Mouse (Mus musculus): Measurements from ENCODE around the gene Lgals7. TPM values are rescaled to one million over a fixed set of nuclear protein-coding genes. Genes with fewer than 3 reads are reported as not detected.
"Not testable (repeated sequence)": the region's sequence is repeated elsewhere in the genome, so short reads cannot be mapped to it uniquely, and the experiment has no call there.

The Lgals7 gene
- polyA plus RNA-seq, 1 experiment from 2014 or later = 2.7 TPM

- Histone ChIP-seq H3K36me3 (ENCODE audit: control insufficient read depth, insufficient read depth, low read length) (no peaks in the 10 kb centered on the region), H3K4me1 (replicated peaks; ENCODE audit: control insufficient read depth, insufficient read depth, low read length) (no peaks in the 10 kb centered on the region), H3K4me2 (replicated peaks; ENCODE audit: low read depth, low read length) (peak overlapping the region; percentile 29), H3K4me3 (ENCODE audit: low read depth, low read length) (peak overlapping the region; percentile 4; the same call in 1 of the 2 replicates), H3K9ac (ENCODE audit: low read depth, low read length) (0 out of 2 replicates have a peak overlapping the region, but pooled peaks have one; percentile 11), H3K27ac (ENCODE audit: low read depth, low read length) (no peak overlapping the region), H3K9me3 (ENCODE audit: control insufficient read depth, low read length) (no peaks in the 10 kb centered on the region), H3K27me3 (ENCODE audit: control insufficient read depth, insufficient read depth, low read length) (no peaks in the 10 kb centered on the region)
- 46% methylated on average over 33 of the region's 33 CpGs for WGBS
- no peak for ATAC-seq (ENCODE audit: low FRiP score)
- peak; percentile 72 for DNase-seq (ENCODE audit: low spot score)
Measured at GRCm38 (mm10) chr7:28865481-28866300, 2.0 kb downstream of the Lgals7 start.

GRCm38 (mm10) chr7:28866769-28867507, 3.3 kb downstream of the Lgals7 start:
- ATAC-seq (ENCODE audit: low FRiP score) (no peak), DNase-seq (ENCODE audit: low spot score) (no peak)
- no peak overlapping the region for H3K4me2 ChIP-seq (replicated peaks; ENCODE audit: low read depth, low read length)
- H3K9ac ChIP-seq (ENCODE audit: low read depth, low read length) = no peak overlapping the region
- no peaks in the 10 kb centered on the region for H3K9me3 ChIP-seq (ENCODE audit: control insufficient read depth, low read length)
- 93% methylated on average over 28 of the region's 28 CpGs for WGBS
- no peaks in the 10 kb centered on the region for H3K36me3 ChIP-seq (ENCODE audit: control insufficient read depth, insufficient read depth, low read length)
- no peaks in the 10 kb centered on the region for H3K4me1 ChIP-seq (replicated peaks; ENCODE audit: control insufficient read depth, insufficient read depth, low read length)
- H3K27ac ChIP-seq (ENCODE audit: low read depth, low read length) = no peak overlapping the region
- H3K27me3 ChIP-seq (ENCODE audit: control insufficient read depth, insufficient read depth, low read length) = no peaks in the 10 kb centered on the region
- H3K4me3 ChIP-seq (ENCODE audit: low read depth, low read length) = no peak overlapping the region

GRCm38 (mm10) chr7:28867508-28868340, 4.1 kb downstream of the Lgals7 start:
- H3K4me1 ChIP-seq (replicated peaks; ENCODE audit: control insufficient read depth, insufficient read depth, low read length); H3K4me3 ChIP-seq (ENCODE audit: low read depth, low read length); H3K9ac ChIP-seq (ENCODE audit: low read depth, low read length); ATAC-seq (ENCODE audit: low FRiP score); H3K4me2 ChIP-seq (replicated peaks; ENCODE audit: low read depth, low read length); H3K36me3 ChIP-seq (ENCODE audit: control insufficient read depth, insufficient read depth, low read length); H3K9me3 ChIP-seq (ENCODE audit: control insufficient read depth, low read length); H3K27ac ChIP-seq (ENCODE audit: low read depth, low read length); H3K27me3 ChIP-seq (ENCODE audit: control insufficient read depth, insufficient read depth, low read length): not testable (repeated sequence)
- WGBS = 32% methylated on average over 23 of the region's 23 CpGs
- peak; percentile 83 for DNase-seq (ENCODE audit: low spot score)

GRCm38 (mm10) chr7:28870901-28871664, 7.4 kb downstream of the Lgals7 start:
- ATAC-seq (ENCODE audit: low FRiP score) = no peak
- no peak overlapping the region for H3K4me2 ChIP-seq (replicated peaks; ENCODE audit: low read depth, low read length)

GRCm38 (mm10) chr7:28874565-28874964, 10.9 kb downstream of the Lgals7 start:
- H3K9me3 ChIP-seq (ENCODE audit: control insufficient read depth, low read length) = no peaks in the 10 kb centered on the region
- no peak for ATAC-seq (ENCODE audit: low FRiP score)
- H3K36me3 ChIP-seq (ENCODE audit: control insufficient read depth, insufficient read depth, low read length) = no peaks in the 10 kb centered on the region
- H3K4me3 ChIP-seq (ENCODE audit: low read depth, low read length) = no peak overlapping the region
- no peak overlapping the region for H3K4me2 ChIP-seq (replicated peaks; ENCODE audit: low read depth, low read length)
- H3K4me1 ChIP-seq (replicated peaks; ENCODE audit: control insufficient read depth, insufficient read depth, low read length) = no peaks in the 10 kb centered on the region
- DNase-seq (ENCODE audit: low spot score) = no peak
- H3K27ac ChIP-seq (ENCODE audit: low read depth, low read length) = no peak overlapping the region
- WGBS = 88% methylated on average over 2 of the region's 2 CpGs
- H3K27me3 ChIP-seq (ENCODE audit: control insufficient read depth, insufficient read depth, low read length) = no peaks in the 10 kb centered on the region
- no peak overlapping the region for H3K9ac ChIP-seq (ENCODE audit: low read depth, low read length)

More at GRCm38 (mm10) chr7:28870901-28871664, 7.4 kb downstream of the Lgals7 start:
- Histone ChIP-seq H3K27me3 (ENCODE audit: control insufficient read depth, insufficient read depth, low read length) (no peaks in the 10 kb centered on the region), H3K9ac (ENCODE audit: low read depth, low read length) (no peak overlapping the region), H3K27ac (ENCODE audit: low read depth, low read length) (no peak overlapping the region), H3K4me1 (replicated peaks; ENCODE audit: control insufficient read depth, insufficient read depth, low read length) (no peaks in the 10 kb centered on the region), H3K4me3 (ENCODE audit: low read depth, low read length) (no peak overlapping the region), H3K9me3 (ENCODE audit: control insufficient read depth, low read length) (no peaks in the 10 kb centered on the region), H3K36me3 (ENCODE audit: control insufficient read depth, insufficient read depth, low read length) (no peaks in the 10 kb centered on the region)
- WGBS = 91% methylated on average over 24 of the region's 24 CpGs
- DNase-seq (ENCODE audit: low spot score) = no peak

GRCm38 (mm10) chr7:28876099-28876498, 12.4 kb downstream of the Lgals7 start:
- Histone ChIP-seq H3K27me3 (ENCODE audit: control insufficient read depth, insufficient read depth, low read length) (no peaks in the 10 kb centered on the region), H3K4me1 (replicated peaks; ENCODE audit: control insufficient read depth, insufficient read depth, low read length) (no peaks in the 10 kb centered on the region), H3K4me3 (ENCODE audit: low read depth, low read length) (no peak overlapping the region), H3K9ac (ENCODE audit: low read depth, low read length) (no peak overlapping the region), H3K36me3 (ENCODE audit: control insufficient read depth, insufficient read depth, low read length) (no peaks in the 10 kb centered on the region), H3K27ac (ENCODE audit: low read depth, low read length) (no peak overlapping the region), H3K9me3 (ENCODE audit: control insufficient read depth, low read length) (no peaks in the 10 kb centered on the region), H3K4me2 (replicated peaks; ENCODE audit: low read depth, low read length) (no peak overlapping the region)
- DNase-seq (ENCODE audit: low spot score) = no peak
- 77% methylated on average over 4 of the region's 4 CpGs for WGBS
- no peak for ATAC-seq (ENCODE audit: low FRiP score)

GRCm38 (mm10) chr7:28877155-28877554, 13.5 kb downstream of the Lgals7 start:
- H3K4me2 ChIP-seq (replicated peaks; ENCODE audit: low read depth, low read length) = no peak overlapping the region
- DNase-seq (ENCODE audit: low spot score) (no peak), ATAC-seq (ENCODE audit: low FRiP score) (no peak)
- no peaks in the 10 kb centered on the region for H3K27me3 ChIP-seq (ENCODE audit: control insufficient read depth, insufficient read depth, low read length)
- no peaks in the 10 kb centered on the region for H3K9me3 ChIP-seq (ENCODE audit: control insufficient read depth, low read length)
- H3K36me3 ChIP-seq (ENCODE audit: control insufficient read depth, insufficient read depth, low read length) = no peaks in the 10 kb centered on the region
- 89% methylated on average over 7 of the region's 7 CpGs for WGBS
- no peak overlapping the region for H3K27ac ChIP-seq (ENCODE audit: low read depth, low read length)
- no peaks in the 10 kb centered on the region for H3K4me1 ChIP-seq (replicated peaks; ENCODE audit: control insufficient read depth, insufficient read depth, low read length)
- H3K4me3 ChIP-seq (ENCODE audit: low read depth, low read length) = no peak overlapping the region
- no peak overlapping the region for H3K9ac ChIP-seq (ENCODE audit: low read depth, low read length)

- Histone ChIP-seq H3K4me3 (ENCODE audit: low read depth, low read length) (no peak overlapping the region), H3K4me2 (replicated peaks; ENCODE audit: low read depth, low read length) (no peak overlapping the region), H3K4me1 (replicated peaks; ENCODE audit: control insufficient read depth, insufficient read depth, low read length) (no peaks in the 10 kb centered on the region), H3K9ac (ENCODE audit: low read depth, low read length) (no peak overlapping the region), H3K27me3 (ENCODE audit: control insufficient read depth, insufficient read depth, low read length) (no peaks in the 10 kb centered on the region), H3K9me3 (ENCODE audit: control insufficient read depth, low read length) (no peaks in the 10 kb centered on the region), H3K27ac (ENCODE audit: low read depth, low read length) (no peak overlapping the region; the same call in 1 of the 2 replicates), H3K36me3 (ENCODE audit: control insufficient read depth, insufficient read depth, low read length) (no peaks in the 10 kb centered on the region)
- WGBS = 71% methylated on average over 4 of the region's 4 CpGs
- no peak for DNase-seq (ENCODE audit: low spot score)
- ATAC-seq (ENCODE audit: low FRiP score) = no peak
Measured at GRCm38 (mm10) chr7:28877856-28878255, 14.2 kb downstream of the Lgals7 start.

Measured in hindbrain, embryonic 11.5 days (tissue).